Mouse (Mus musculus) megakaryocyte progenitor cell, adult 5-6 weeks (primary cell): ENCODE measurements around the gene Nemp1. TPM values are rescaled to one million over a fixed set of nuclear protein-coding genes. Genes with fewer than 3 reads are reported as not detected.
"Not testable (repeated sequence)": the region's sequence is repeated elsewhere in the genome, so short reads cannot be mapped to it uniquely, and the experiment has no call there.

ENCODE experiments used
- ATAC-seq: replicated peaks from 2 replicates; pipeline ENCODE4 v1.8.0; 2016; ENCODE audit warnings: mild to moderate bottlenecking, moderate TSS enrichment, inconsistent platforms; ENCODE audit not compliant: poor library complexity
- total RNA-seq, 2 experiments: library from RNA; stranded (forward) in 1 of 2; stranded (reverse) in 1 of 2; fragments of 157-497, 149-512 nt in 1 of 2; fragments of 200-1000 nt in 1 of 2; gene quantifications; 2 replicates each; pipeline versions ENCODE4 v1.2.3 to v1.2.4; 2015 to 2017

The Nemp1 gene
- total RNA-seq, 2 experiments from 2014 or later: 17.8 to 19.8 TPM

- peak; percentile 46 for ATAC-seq
Observed at GRCm38 (mm10) chr10:127643553-127644238, 23.0 kb upstream of the Nemp1 start.

- no peak for ATAC-seq
Observed at GRCm38 (mm10) chr10:127645791-127646190, 20.9 kb upstream of the Nemp1 start.

GRCm38 (mm10) chr10:127652906-127653638 is 13.6 kb upstream of the Nemp1 start:
- ATAC-seq: no peak

- ATAC-seq: peak; percentile 67
Observed at GRCm38 (mm10) chr10:127654970-127655579, 11.6 kb upstream of the Nemp1 start.

- not testable (repeated sequence) for ATAC-seq
Observed at GRCm38 (mm10) chr10:127657617-127658016, 9.1 kb upstream of the Nemp1 start.

- no peak for ATAC-seq
Observed at GRCm38 (mm10) chr10:127658076-127658475, 8.6 kb upstream of the Nemp1 start.

- no peak for ATAC-seq
Observed at GRCm38 (mm10) chr10:127659551-127659950, 7.2 kb upstream of the Nemp1 start.

- ATAC-seq: no peak
Observed at GRCm38 (mm10) chr10:127661291-127661914, 5.3 kb upstream of the Nemp1 start.

- ATAC-seq: peak; percentile 47
Observed at GRCm38 (mm10) chr10:127661915-127662663, 4.6 kb upstream of the Nemp1 start.

GRCm38 (mm10) chr10:127662666-127663253 is 3.9 kb upstream of the Nemp1 start:
- ATAC-seq: 0 out of 2 replicates have a peak, but pooled peaks have one; percentile 12

GRCm38 (mm10) chr10:127663590-127663989 is 3.1 kb upstream of the Nemp1 start:
- ATAC-seq: no peak

GRCm38 (mm10) chr10:127664166-127664565 is 2.5 kb upstream of the Nemp1 start:
- ATAC-seq: no peak

GRCm38 (mm10) chr10:127664891-127665290 is 1.8 kb upstream of the Nemp1 start:
- no peak for ATAC-seq

GRCm38 (mm10) chr10:127665366-127666181 is 1.1 kb upstream of the Nemp1 start:
- no peak for ATAC-seq

GRCm38 (mm10) chr10:127667269-127668092 is 780 bp downstream of the Nemp1 start:
- ATAC-seq: peak; percentile 23

- peak; percentile 41 for ATAC-seq
Observed at GRCm38 (mm10) chr10:127668093-127669050, 1.7 kb downstream of the Nemp1 start, which contains the start of gene Nab2. Nab2 (minus strand) TSS chr10:127668568.

- ATAC-seq: no peak
Observed at GRCm38 (mm10) chr10:127669170-127669569, 2.5 kb downstream of the Nemp1 start.
